Mouse (Mus musculus) forebrain, embryonic 14.5 days (tissue): ENCODE measurements around the gene Dcst1. TPM values are rescaled to one million over a fixed set of nuclear protein-coding genes. Genes with fewer than 3 reads are reported as not detected.

Experiments used
- ATAC-seq: fragments of 200-750 bp; cut with Nextera tagmentation; 2 replicates; pipeline ENCODE4 v1.8.0; 2017; ENCODE audit warnings: mild to moderate bottlenecking, moderate library complexity
- DNase-seq: peaks from one replicate; pipeline ENCODE4 v3.0.0-alpha.2; 2015; ENCODE audit warnings: low spot score
- H3K27ac ChIP-seq: fragments of 300-500 bp; sonication (generic); 2 replicates; pipeline ENCODE4 v1.5.1; 2014; ENCODE audit warnings: low read depth, mild to moderate bottlenecking, control low read depth, low read length, moderate library complexity
- H3K27me3 ChIP-seq: fragments of 300-500 bp; sonication (generic); replicated peaks from 2 replicates; pipeline ENCODE4 v1.6.1; 2014; ENCODE audit warnings: low read length, control low read depth, mixed read lengths; ENCODE audit not compliant: control insufficient read depth, insufficient read depth
- H3K36me3 ChIP-seq: fragments of 300-500 bp; sonication (generic); 2 replicates; pipeline ENCODE4 v1.6.1; 2014; ENCODE audit warnings: low read length, control low read depth; ENCODE audit not compliant: control insufficient read depth, insufficient read depth
- H3K4me1 ChIP-seq: fragments of 300-500 bp; sonication (generic); 2 replicates; pipeline ENCODE4 v1.6.1; 2014; ENCODE audit warnings: antibody characterized with exemption, low read length, control low read depth; ENCODE audit not compliant: control insufficient read depth, insufficient read depth
- H3K4me2 ChIP-seq: fragments of 300-500 bp; sonication (generic); 2 replicates; pipeline ENCODE4 v1.6.1; 2014; ENCODE audit warnings: mild to moderate bottlenecking, control low read depth, low read length
- H3K4me3 ChIP-seq: fragments of 300-500 bp; sonication (generic); 2 replicates; pipeline ENCODE4 v1.5.1; 2014; ENCODE audit warnings: low read depth, low read length, control low read depth
- H3K9ac ChIP-seq: fragments of 300-500 bp; sonication (generic); 2 replicates; pipeline ENCODE4 v1.6.1; 2014; ENCODE audit warnings: mild to moderate bottlenecking, low read length, control low read depth, moderate library complexity
- H3K9me3 ChIP-seq: fragments of 300-500 bp; sonication (generic); replicated peaks from 2 replicates; pipeline ENCODE4 v1.6.1; 2016; ENCODE audit warnings: low read length, control low read depth, mixed read lengths; ENCODE audit not compliant: control insufficient read depth
- WGBS: fragments of 180-500 bp; shearing (Covaris S2); extraction: QIAGEN DNeasy Blood & Tissue Kit; methylation state at CpG from one replicate; pipeline ENCODE4 v1.1.7; 2014; 5-methylcytosine and 5-hydroxymethylcytosine counted together
- polyA plus RNA-seq: library from polyadenylated mRNA; unstranded; fragments of >200 nt; fragmentation: Nextera tagmentation; extraction: Ambion mirVana; gene quantifications from 2 replicates; pipeline ENCODE4 v1.2.1, GENCODE M21; 2014

Dcst1 gene
- polyA plus RNA-seq, 1 experiment from 2014 or later: 0.83 TPM

GRCm38 (mm10) chr3:89322514-89323165 is 42.4 kb downstream of the Dcst1 start, which contains the start of gene Efna3:
Gene Efna3, minus strand, starts transcription at chr3:89322965.
- H3K27me3 ChIP-seq: peaks cover 32% of the 10 kb centered on the region
- peaks cover 21% of the 10 kb centered on the region for H3K4me1 ChIP-seq
- H3K36me3 ChIP-seq: no peaks in the 10 kb centered on the region
- peak within 1 kb of the TSS; percentile 75 for H3K9ac ChIP-seq
- WGBS: under 1% methylated on average over 46 of the region's 53 CpGs
- ATAC-seq (peak; percentile 65), DNase-seq (peak; percentile 89)
- peak within 1 kb of the TSS; percentile 83 for H3K27ac ChIP-seq
- no peaks in the 10 kb centered on the region for H3K9me3 ChIP-seq
- peak within 1 kb of the TSS; percentile 59 for H3K4me3 ChIP-seq
- H3K4me2 ChIP-seq: peak within 1 kb of the TSS; percentile 90

DNA sequence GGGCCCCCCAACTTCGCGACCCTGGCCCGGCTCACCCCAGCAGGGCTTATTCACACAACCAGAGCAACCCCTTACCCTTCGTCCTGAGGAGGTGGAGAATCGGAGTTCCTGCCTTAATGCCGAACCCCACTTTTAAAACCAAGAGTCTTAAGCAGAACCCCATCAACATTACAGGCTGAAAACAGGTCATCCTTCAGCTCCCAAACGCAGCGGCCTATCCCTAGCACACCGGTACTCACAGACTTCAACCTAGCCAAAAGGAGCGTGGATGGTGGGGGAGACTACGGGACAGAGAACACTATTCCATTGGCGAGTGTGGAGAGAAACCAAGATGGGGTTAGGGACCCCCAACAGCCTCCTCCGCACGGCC is 42.9 kb downstream of the Dcst1 start:
- DNase-seq (no peak), ATAC-seq (no peak)
- H3K4me1 ChIP-seq: peaks cover 21% of the 10 kb centered on the region
- 2% methylated on average over 14 of the region's 14 CpGs for WGBS
- H3K4me3 ChIP-seq: peak overlapping the region; percentile 59
- peak overlapping the region; percentile 83 for H3K27ac ChIP-seq
- peak overlapping the region; percentile 75 for H3K9ac ChIP-seq
- H3K27me3 ChIP-seq: peaks cover 32% of the 10 kb centered on the region
- peak overlapping the region; percentile 90 for H3K4me2 ChIP-seq
- H3K9me3 ChIP-seq: no peaks in the 10 kb centered on the region
- H3K36me3 ChIP-seq: no peaks in the 10 kb centered on the region

GRCm38 (mm10) chr3:89321183-89322130 is 43.6 kb downstream of the Dcst1 start:
- 0 out of 2 replicates have a peak, but pooled peaks have one; percentile 5 for ATAC-seq
- Histone ChIP-seq H3K9ac (peak overlapping the region; percentile 75), H3K27ac (peak overlapping the region; percentile 83), H3K27me3 (peaks cover 33% of the 10 kb centered on the region), H3K4me2 (peak overlapping the region; percentile 90), H3K4me1 (peaks cover 23% of the 10 kb centered on the region), H3K9me3 (no peaks in the 10 kb centered on the region), H3K36me3 (no peaks in the 10 kb centered on the region), H3K4me3 (peak overlapping the region; percentile 59)
- DNase-seq: peak; percentile 54
- WGBS: 1% methylated on average over 55 of the region's 66 CpGs

GRCm38 (mm10) chr3:89320581-89321182 is 44.4 kb downstream of the Dcst1 start:
- under 1% methylated on average over 41 of the region's 41 CpGs for WGBS
- Histone ChIP-seq H3K9ac (peak overlapping the region; percentile 75), H3K36me3 (no peaks in the 10 kb centered on the region), H3K4me2 (peak overlapping the region; percentile 90), H3K4me1 (peaks cover 26% of the 10 kb centered on the region), H3K27me3 (peaks cover 41% of the 10 kb centered on the region), H3K9me3 (no peaks in the 10 kb centered on the region), H3K4me3 (peak overlapping the region; percentile 59), H3K27ac (peak overlapping the region; percentile 83)
- ATAC-seq (0 out of 2 replicates have a peak, but pooled peaks have one; percentile 9), DNase-seq (peak; percentile 76)

GRCm38 (mm10) chr3:89319591-89320350 is 45.3 kb downstream of the Dcst1 start:
- H3K27ac ChIP-seq: peak overlapping the region; percentile 33; the same call in 1 of the 2 replicates
- peaks cover 31% of the 10 kb centered on the region for H3K4me1 ChIP-seq
- ATAC-seq (no peak), DNase-seq (peak; percentile 58)
- H3K36me3 ChIP-seq: no peaks in the 10 kb centered on the region
- H3K9me3 ChIP-seq: no peaks in the 10 kb centered on the region
- H3K4me2 ChIP-seq: peak overlapping the region; percentile 90
- peak overlapping the region; percentile 58 for H3K9ac ChIP-seq
- 4% methylated on average over 55 of the region's 58 CpGs for WGBS
- H3K27me3 ChIP-seq: peaks cover 41% of the 10 kb centered on the region
- H3K4me3 ChIP-seq: peak overlapping the region; percentile 59

DNA sequence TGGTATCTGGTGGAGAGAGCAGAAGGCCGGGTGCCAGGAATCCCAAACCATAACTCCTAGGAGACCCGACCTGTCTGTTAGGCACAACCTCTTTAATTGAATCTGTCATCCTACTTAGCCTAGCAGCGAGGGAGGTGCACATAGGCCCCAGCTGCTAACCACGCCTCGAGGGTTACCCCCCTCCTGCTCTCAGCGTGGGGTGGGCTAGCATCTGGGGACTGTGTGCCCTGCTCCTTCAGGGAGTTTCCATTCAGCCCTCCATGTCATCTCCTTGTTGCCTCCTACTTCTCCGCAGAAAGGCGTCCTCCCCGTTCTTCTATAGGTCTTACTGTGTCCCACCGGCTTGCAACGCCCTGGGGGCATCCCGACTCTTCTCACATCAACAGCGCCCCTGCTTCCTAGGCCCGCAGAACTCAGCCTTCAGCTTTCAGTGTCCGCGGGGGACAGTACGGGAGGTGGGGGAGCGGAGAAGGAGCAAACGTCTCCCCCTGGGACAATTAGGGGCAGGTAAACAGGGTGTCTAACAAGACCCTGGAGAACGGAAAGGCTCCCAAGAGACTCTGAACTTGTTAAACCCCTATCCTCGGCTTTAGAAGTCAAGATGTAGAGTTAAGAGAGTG is 46.0 kb downstream of the Dcst1 start:
- ATAC-seq (no peak), DNase-seq (no peak)
- no peak overlapping the region for H3K27ac ChIP-seq
- no peaks in the 10 kb centered on the region for H3K9me3 ChIP-seq
- WGBS: 9% methylated on average over 21 of the region's 21 CpGs
- H3K4me1 ChIP-seq: peaks cover 31% of the 10 kb centered on the region
- H3K9ac ChIP-seq: peak overlapping the region; percentile 58; the same call in 1 of the 2 replicates
- H3K4me3 ChIP-seq: peak overlapping the region; percentile 59
- peak overlapping the region; percentile 90 for H3K4me2 ChIP-seq
- peaks cover 3% of the 10 kb centered on the region; the same call in 1 of the 2 replicates for H3K36me3 ChIP-seq
- peaks cover 41% of the 10 kb centered on the region for H3K27me3 ChIP-seq

- peaks cover 3% of the 10 kb centered on the region; the same call in 1 of the 2 replicates for H3K36me3 ChIP-seq
- 77% methylated on average over 8 of the region's 8 CpGs for WGBS
- H3K27ac ChIP-seq: no peak overlapping the region
- peaks cover 31% of the 10 kb centered on the region for H3K4me1 ChIP-seq
- H3K4me3 ChIP-seq: no peak overlapping the region
- H3K9ac ChIP-seq: no peak overlapping the region
- ATAC-seq (no peak), DNase-seq (no peak)
- no peaks in the 10 kb centered on the region for H3K9me3 ChIP-seq
- H3K27me3 ChIP-seq: peaks cover 41% of the 10 kb centered on the region
- H3K4me2 ChIP-seq: no peak overlapping the region
Measured at GRCm38 (mm10) chr3:89318316-89318715, 46.7 kb downstream of the Dcst1 start.

DNA sequence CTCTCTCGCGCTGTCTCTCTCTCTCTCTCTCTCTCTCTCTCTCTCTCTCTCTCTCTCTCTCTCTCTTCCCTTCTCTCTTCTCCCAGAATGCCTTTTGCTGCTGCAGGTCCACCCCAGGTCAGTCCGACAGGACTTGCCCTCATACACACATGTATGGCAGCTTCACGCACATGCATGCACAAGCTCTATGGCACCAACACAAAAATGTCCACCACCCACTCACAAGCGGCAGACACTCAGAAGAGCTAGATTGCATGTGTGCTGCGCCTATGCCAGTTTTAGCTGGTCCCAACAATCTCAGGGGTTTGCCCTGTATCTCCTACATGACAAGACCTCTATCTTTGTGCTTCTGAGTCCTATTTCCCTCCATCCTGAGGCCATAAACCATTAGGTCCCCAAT is 47.8 kb downstream of the Dcst1 start:
- no peak overlapping the region for H3K4me3 ChIP-seq
- no peaks in the 10 kb centered on the region for H3K9me3 ChIP-seq
- 54% methylated on average over 5 of the region's 6 CpGs for WGBS
- no peak overlapping the region for H3K27ac ChIP-seq
- H3K36me3 ChIP-seq: peaks cover 3% of the 10 kb centered on the region; the same call in 1 of the 2 replicates
- no peak for ATAC-seq
- H3K4me1 ChIP-seq: peaks cover 31% of the 10 kb centered on the region
- peak overlapping the region; percentile 17; the same call in 1 of the 2 replicates for H3K4me2 ChIP-seq
- DNase-seq: no peak
- H3K9ac ChIP-seq: no peak overlapping the region
- peaks cover 41% of the 10 kb centered on the region for H3K27me3 ChIP-seq
